Mouse (Mus musculus) kidney, postnatal 0 days (tissue): Measurements from ENCODE around the gene Col4a2. TPM values are rescaled to one million over a fixed set of nuclear protein-coding genes. Genes with fewer than 3 reads are reported as not detected.

Experiments used
- ATAC-seq: fragments of 200-750 bp; cut with Nextera tagmentation; replicated peaks from 2 replicates; pipeline ENCODE4 v1.8.0; 2017; ENCODE audit warnings: low read depth, moderate number of reproducible peaks, moderate TSS enrichment, moderate library complexity; ENCODE audit not compliant: low FRiP score
- DNase-seq: peaks from one replicate; pipeline ENCODE4 v3.0.0-alpha.2; 2016; ENCODE audit warnings: low spot score
- H3K27ac ChIP-seq: fragments of 300-500 bp; sonication (generic); 2 replicates; pipeline ENCODE4 v1.5.1; 2014; ENCODE audit warnings: mild to moderate bottlenecking
- H3K27me3 ChIP-seq: fragments of 300-500 bp; sonication (generic); 2 replicates; pipeline ENCODE4 v1.6.1; 2014; ENCODE audit warnings: low read length, mixed read lengths; ENCODE audit not compliant: insufficient read depth
- H3K36me3 ChIP-seq: fragments of 300-500 bp; sonication (generic); 2 replicates; pipeline ENCODE4 v1.6.1; 2014; ENCODE audit warnings: low read length, mixed read lengths; ENCODE audit not compliant: insufficient read depth
- H3K4me1 ChIP-seq: fragments of 300-500 bp; sonication (generic); replicated peaks from 2 replicates; pipeline ENCODE4 v1.6.1; 2014; ENCODE audit warnings: antibody characterized with exemption, low read length, mixed read lengths; ENCODE audit not compliant: insufficient read depth
- H3K4me2 ChIP-seq: fragments of 300-500 bp; sonication (generic); 2 replicates; pipeline ENCODE4 v1.6.1; 2014; ENCODE audit warnings: mild to moderate bottlenecking, low read length, moderate library complexity, mixed read lengths
- H3K4me3 ChIP-seq: fragments of 300-500 bp; sonication (generic); replicated peaks from 2 replicates; pipeline ENCODE4 v1.5.1; 2014; ENCODE audit warnings: low read depth, low read length
- H3K9ac ChIP-seq: fragments of 300-500 bp; sonication (generic); 2 replicates; pipeline ENCODE4 v1.6.1; 2014; ENCODE audit warnings: low read depth, low read length
- H3K9me3 ChIP-seq: fragments of 300-500 bp; sonication (generic); replicated peaks from 2 replicates; pipeline ENCODE4 v1.6.1; 2016; ENCODE audit warnings: low read length, inconsistent platforms, mixed read lengths
- CTCF ChIP-seq: IDR thresholded peaks from 2 replicates; pipeline ENCODE4 v1.5.1; 2016; ENCODE audit warnings: antibody characterized with exemption, low read depth, mild to moderate bottlenecking, moderate library complexity
- WGBS: fragments of 180-500 bp; shearing (Covaris S2); extraction: QIAGEN DNeasy Blood & Tissue Kit; methylation state at CpG from one replicate; pipeline ENCODE4 v1.1.7; 2014; 5-methylcytosine and 5-hydroxymethylcytosine counted together
- polyA plus RNA-seq: library from polyadenylated mRNA; unstranded; fragments of >200 nt; fragmentation: Nextera tagmentation; extraction: Ambion mirVana; gene quantifications from 2 replicates; pipeline ENCODE4 v1.2.1, GENCODE M21; 2015

The Col4a2 gene
- polyA plus RNA-seq, 1 experiment from 2014 or later, result 140 TPM

DNA sequence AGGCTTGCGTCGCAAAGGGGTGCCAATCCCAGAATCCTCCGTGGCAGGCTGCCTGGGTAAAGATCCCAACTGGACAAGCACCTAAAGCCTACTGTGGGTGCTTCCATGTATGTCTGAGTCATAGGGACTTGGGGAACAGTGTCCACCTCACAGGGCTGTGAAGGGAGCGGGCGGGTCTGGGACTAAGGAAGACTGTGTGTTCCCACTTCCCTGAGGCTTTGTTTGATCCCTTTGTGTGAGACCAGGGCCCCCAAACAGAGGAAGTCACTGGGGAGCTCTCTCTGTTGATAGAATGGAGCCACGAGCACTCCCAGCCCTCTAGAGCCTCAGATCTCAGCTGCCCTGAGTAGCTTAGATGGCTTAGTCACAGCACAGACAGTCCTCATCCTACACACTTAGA, 3.5 kb downstream of the Col4a2 start:
- Histone ChIP-seq H3K36me3 (peaks cover 12% of the 10 kb centered on the region; the same call in 1 of the 2 replicates), H3K4me1 (peaks cover 38% of the 10 kb centered on the region), H3K27me3 (no peaks in the 10 kb centered on the region), H3K4me3 (no peak overlapping the region), H3K4me2 (0 out of 2 replicates have a peak overlapping the region, but pooled peaks have one; percentile 76), H3K27ac (no peak overlapping the region), H3K9me3 (no peaks in the 10 kb centered on the region), H3K9ac (no peak overlapping the region)
- TF ChIP-seq CTCF, result no peak
- DNase-seq (no peak), ATAC-seq (no peak)
- WGBS, result 78% methylated on average over 6 of the region's 6 CpGs

- DNase-seq (no peak), ATAC-seq (no peak)
- Histone ChIP-seq H3K9me3 (no peaks in the 10 kb centered on the region), H3K27ac (no peak overlapping the region), H3K4me3 (no peak overlapping the region), H3K36me3 (peaks cover 12% of the 10 kb centered on the region; the same call in 1 of the 2 replicates), H3K4me1 (peaks cover 34% of the 10 kb centered on the region), H3K4me2 (no peak overlapping the region), H3K9ac (no peak overlapping the region), H3K27me3 (no peaks in the 10 kb centered on the region)
- TF ChIP-seq CTCF, result no peak
- WGBS, result 89% methylated on average over 11 of the region's 11 CpGs
Observed at GRCm38 (mm10) chr8:11319405-11319804, 6.8 kb downstream of the Col4a2 start.

DNA sequence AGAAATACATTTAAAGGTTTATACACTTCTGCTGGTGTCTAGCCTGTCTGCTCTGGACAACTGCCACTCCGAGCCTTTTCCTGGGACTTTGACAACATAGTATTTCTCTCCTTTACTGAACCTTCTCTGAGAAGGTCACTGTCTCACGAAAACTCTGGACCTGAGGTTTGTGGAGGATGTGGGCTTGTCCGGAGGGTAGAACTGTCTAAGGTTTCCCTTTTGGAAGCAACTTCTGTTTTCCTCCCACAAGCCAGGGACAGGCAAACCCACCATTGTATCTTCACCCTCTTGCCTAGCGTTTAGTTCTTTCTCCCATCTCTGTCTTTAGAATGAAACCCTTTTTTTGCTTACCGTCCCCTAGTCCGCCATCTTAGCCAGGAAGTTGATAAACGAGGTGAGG, 9.2 kb downstream of the Col4a2 start:
- Histone ChIP-seq H3K9me3 (no peaks in the 10 kb centered on the region), H3K27ac (no peak overlapping the region), H3K36me3 (0 out of 2 replicates have a peak, but pooled peaks cover 4% of the 10 kb centered on the region), H3K9ac (no peak overlapping the region), H3K27me3 (no peaks in the 10 kb centered on the region), H3K4me3 (no peak overlapping the region), H3K4me2 (no peak overlapping the region), H3K4me1 (peaks cover 31% of the 10 kb centered on the region)
- DNase-seq (no peak), ATAC-seq (no peak)
- no peak for TF ChIP-seq CTCF
- 71% methylated on average over 7 of the region's 7 CpGs for WGBS

GRCm38 (mm10) chr8:11322724-11323585, 10.3 kb downstream of the Col4a2 start:
- ATAC-seq (no peak), DNase-seq (no peak)
- no peak overlapping the region for H3K9ac ChIP-seq
- no peak for TF ChIP-seq CTCF
- H3K27me3 ChIP-seq, result no peaks in the 10 kb centered on the region
- H3K4me1 ChIP-seq, result peaks cover 40% of the 10 kb centered on the region
- H3K9me3 ChIP-seq, result no peaks in the 10 kb centered on the region
- peaks cover 8% of the 10 kb centered on the region; the same call in 1 of the 2 replicates for H3K36me3 ChIP-seq
- no peak overlapping the region for H3K4me2 ChIP-seq
- H3K27ac ChIP-seq, result peak overlapping the region; percentile 60; the same call in 1 of the 2 replicates
- H3K4me3 ChIP-seq, result no peak overlapping the region
- 76% methylated on average over 5 of the region's 5 CpGs for WGBS

- DNase-seq (no peak), ATAC-seq (no peak)
- Histone ChIP-seq H3K4me1 (peaks cover 45% of the 10 kb centered on the region), H3K27me3 (no peaks in the 10 kb centered on the region), H3K27ac (0 out of 2 replicates have a peak overlapping the region, but pooled peaks have one; percentile 60), H3K9me3 (no peaks in the 10 kb centered on the region), H3K9ac (no peak overlapping the region), H3K4me3 (no peak overlapping the region), H3K36me3 (peaks cover 4% of the 10 kb centered on the region; the same call in 1 of the 2 replicates), H3K4me2 (no peak overlapping the region)
- no peak for TF ChIP-seq CTCF
- WGBS, result 56% methylated on average over 1 of the region's 1 CpGs
Observed at GRCm38 (mm10) chr8:11323681-11324080, 11.1 kb downstream of the Col4a2 start.

GRCm38 (mm10) chr8:11324801-11325395, 12.3 kb downstream of the Col4a2 start:
- no peak overlapping the region for H3K4me2 ChIP-seq
- peaks cover 45% of the 10 kb centered on the region for H3K4me1 ChIP-seq
- H3K9ac ChIP-seq, result 0 out of 2 replicates have a peak overlapping the region, but pooled peaks have one; percentile 28
- no peaks in the 10 kb centered on the region for H3K9me3 ChIP-seq
- ATAC-seq (no peak), DNase-seq (no peak)
- no peak overlapping the region for H3K4me3 ChIP-seq
- WGBS, result 59% methylated on average over 6 of the region's 6 CpGs
- peaks cover 3% of the 10 kb centered on the region; the same call in 1 of the 2 replicates for H3K36me3 ChIP-seq
- no peak for TF ChIP-seq CTCF
- H3K27me3 ChIP-seq, result no peaks in the 10 kb centered on the region
- 0 out of 2 replicates have a peak overlapping the region, but pooled peaks have one; percentile 54 for H3K27ac ChIP-seq
